Mouse (Mus musculus) B cell, adult 2 months (primary cell): ENCODE measurements around the gene Tas1r1.

Experiments used
- DNase-seq, 2 experiments: peaks; one replicate each; pipeline ENCODE4 v3.0.0; 2022

Tas1r1 gene

GRCm38 (mm10) chr4:152041924-152042641 is 3.7 kb upstream of the Tas1r1 start:
- DNase-seq: peak; percentile 35 to 37

- no peak for DNase-seq
Observed at GRCm38 (mm10) chr4:152039831-152040310, 1.5 kb upstream of the Tas1r1 start.

- DNase-seq: peak; percentile 98 to 99
Observed at GRCm38 (mm10) chr4:152038985-152039830, 840 bp upstream of the Tas1r1 start, which contains the start of gene Nol9. Gene Nol9, plus strand, starts transcription at chr4:152039321.

- peak in 1 of 2 experiments; percentile 15 for DNase-seq
Observed at GRCm38 (mm10) chr4:152036464-152036863, 1.9 kb downstream of the Tas1r1 start.

GRCm38 (mm10) chr4:152032922-152033321 is 5.4 kb downstream of the Tas1r1 start:
- no peak for DNase-seq

- no peak for DNase-seq
Observed at GRCm38 (mm10) chr4:152029997-152030396, 8.4 kb downstream of the Tas1r1 start.

- DNase-seq: peak; percentile 55 to 60
Observed at GRCm38 (mm10) chr4:152029087-152029486, 9.3 kb downstream of the Tas1r1 start.

GRCm38 (mm10) chr4:152028456-152028855 is 9.9 kb downstream of the Tas1r1 start:
- no peak for DNase-seq

GRCm38 (mm10) chr4:152027524-152027923 is 10.8 kb downstream of the Tas1r1 start, which contains the start of gene Zbtb48:
Gene Zbtb48, minus strand, starts transcription at chr4:152027671.
- DNase-seq: peak; percentile 94 to 95

- no peak for DNase-seq
Observed at GRCm38 (mm10) chr4:152026751-152027508, 11.4 kb downstream of the Tas1r1 start.

GRCm38 (mm10) chr4:152024525-152024924 is 13.8 kb downstream of the Tas1r1 start:
- no peak for DNase-seq

- DNase-seq: no peak
Observed at GRCm38 (mm10) chr4:152022506-152022905, 15.9 kb downstream of the Tas1r1 start.

- no peak for DNase-seq
Observed at GRCm38 (mm10) chr4:152021568-152022097, 16.7 kb downstream of the Tas1r1 start.

- no peak for DNase-seq
Observed at GRCm38 (mm10) chr4:152020024-152020423, 18.3 kb downstream of the Tas1r1 start.

GRCm38 (mm10) chr4:152019073-152019472 is 19.3 kb downstream of the Tas1r1 start:
- DNase-seq: no peak

GRCm38 (mm10) chr4:152013036-152013813 is 25.1 kb downstream of the Tas1r1 start:
- DNase-seq: no peak

GRCm38 (mm10) chr4:152012109-152012508 is 26.3 kb downstream of the Tas1r1 start:
- DNase-seq: no peak

- DNase-seq: no peak
Observed at GRCm38 (mm10) chr4:152011171-152011760, 27.1 kb downstream of the Tas1r1 start.

- no peak for DNase-seq
Observed at GRCm38 (mm10) chr4:152010707-152011134, 27.6 kb downstream of the Tas1r1 start.

GRCm38 (mm10) chr4:152010091-152010706 is 28.2 kb downstream of the Tas1r1 start:
- DNase-seq: peak in 1 of 2 experiments; percentile 27
